Mouse (Mus musculus) hindbrain, embryonic 10.5 days (tissue): ENCODE measurements around the gene Gm10447. TPM values are rescaled to one million over a fixed set of nuclear protein-coding genes. Genes with fewer than 3 reads are reported as not detected.

ENCODE experiments used
- DNase-seq: peaks from one replicate; pipeline ENCODE4 v3.0.0-alpha.2; 2017; ENCODE audit warnings: low spot score
- H3K27ac ChIP-seq: fragments of 300-500 bp; sonication (generic); 2 replicates; pipeline ENCODE4 v1.5.1; 2016; ENCODE audit warnings: mild to moderate bottlenecking, moderate library complexity
- H3K27me3 ChIP-seq: fragments of 300-500 bp; sonication (generic); 2 replicates; pipeline ENCODE4 v1.6.1; 2016; ENCODE audit warnings: mild to moderate bottlenecking; ENCODE audit not compliant: poor library complexity, insufficient read depth, severe bottlenecking
- H3K36me3 ChIP-seq: fragments of 300-500 bp; sonication (generic); 2 replicates; pipeline ENCODE4 v1.6.1; 2016; ENCODE audit warnings: mild to moderate bottlenecking, moderate library complexity
- H3K4me1 ChIP-seq: fragments of 300-500 bp; sonication (generic); replicated peaks from 2 replicates; pipeline ENCODE4 v1.6.1; 2016; ENCODE audit warnings: mild to moderate bottlenecking
- H3K4me3 ChIP-seq: fragments of 300-500 bp; sonication (generic); 2 replicates; pipeline ENCODE4 v1.5.1; 2016; ENCODE audit warnings: mild to moderate bottlenecking, moderate library complexity
- H3K9me3 ChIP-seq: fragments of 300-500 bp; sonication (generic); 2 replicates; pipeline ENCODE4 v1.6.1; 2016; ENCODE audit warnings: mild to moderate bottlenecking, moderate library complexity
- WGBS: fragments of 180-500 bp; shearing (Covaris S2); methylation state at CpG from one replicate; pipeline ENCODE4 v1.1.7; 2016; 5-methylcytosine and 5-hydroxymethylcytosine counted together
- polyA plus RNA-seq: library from polyadenylated mRNA; unstranded; fragments of >200 nt; fragmentation: Nextera tagmentation; extraction: Ambion mirVana; gene quantifications from 2 replicates; pipeline ENCODE4 v1.2.1, GENCODE M21; 2016

The Gm10447 gene
- not detected in 2 replicates for polyA plus RNA-seq

GRCm38 (mm10) chr11:53456474-53457371 lies at the start of gene Gm10447, which contains the start of gene Shroom1:
Gene Gm10447, minus strand, starts transcription at chr11:53457110.
Gene Shroom1, plus strand, starts transcription at chr11:53457205.
- Histone ChIP-seq H3K27ac (peak within 1 kb of the TSS; percentile 79), H3K9me3 (no peaks in the 10 kb centered on the region)
- 4% methylated on average over 42 of the region's 42 CpGs for WGBS

GRCm38 (mm10) chr11:53505026-53505663 lies 48.2 kb upstream of the Gm10447 start:
- H3K27me3 ChIP-seq, result peaks cover 97% of the 10 kb centered on the region
- no peaks in the 10 kb centered on the region for H3K9me3 ChIP-seq
- H3K4me1 ChIP-seq, result peaks cover 29% of the 10 kb centered on the region
- H3K27ac ChIP-seq, result peak overlapping the region; percentile 29; the same call in 1 of the 2 replicates
- H3K36me3 ChIP-seq, result no peaks in the 10 kb centered on the region
- no peak overlapping the region for H3K4me3 ChIP-seq
- no peak for DNase-seq
- WGBS, result 53% methylated on average over 5 of the region's 5 CpGs

More at GRCm38 (mm10) chr11:53456474-53457371, at the start of gene Gm10447, which contains the start of gene Shroom1:
- Histone ChIP-seq H3K36me3 (no peaks in the 10 kb centered on the region), H3K4me3 (peak within 1 kb of the TSS; percentile 62), H3K4me1 (peaks cover 14% of the 10 kb centered on the region), H3K27me3 (peaks cover 72% of the 10 kb centered on the region)
- peak; percentile 64 for DNase-seq

- DNase-seq, result no peak
- H3K27me3 ChIP-seq, result peaks cover 97% of the 10 kb centered on the region
- no peak overlapping the region for H3K27ac ChIP-seq
- no peaks in the 10 kb centered on the region for H3K36me3 ChIP-seq
- H3K9me3 ChIP-seq, result no peaks in the 10 kb centered on the region
- peaks cover 29% of the 10 kb centered on the region for H3K4me1 ChIP-seq
- WGBS, result 88% methylated on average over 8 of the region's 8 CpGs
- no peak overlapping the region for H3K4me3 ChIP-seq
Observed at GRCm38 (mm10) chr11:53504376-53504775, 47.5 kb upstream of the Gm10447 start.

GRCm38 (mm10) chr11:53503738-53504137 lies 46.8 kb upstream of the Gm10447 start:
- Histone ChIP-seq H3K4me3 (no peak overlapping the region), H3K9me3 (no peaks in the 10 kb centered on the region), H3K27me3 (peaks cover 97% of the 10 kb centered on the region), H3K4me1 (peaks cover 29% of the 10 kb centered on the region), H3K27ac (no peak overlapping the region), H3K36me3 (no peaks in the 10 kb centered on the region)
- no peak for DNase-seq
- WGBS, result 86% methylated on average over 5 of the region's 5 CpGs

GRCm38 (mm10) chr11:53502039-53502765 lies 45.3 kb upstream of the Gm10447 start:
- no peak overlapping the region for H3K4me3 ChIP-seq
- H3K4me1 ChIP-seq, result peaks cover 20% of the 10 kb centered on the region
- 85% methylated on average over 8 of the region's 8 CpGs for WGBS
- no peaks in the 10 kb centered on the region for H3K36me3 ChIP-seq
- H3K9me3 ChIP-seq, result no peaks in the 10 kb centered on the region
- peaks cover 98% of the 10 kb centered on the region for H3K27me3 ChIP-seq
- DNase-seq, result no peak
- no peak overlapping the region for H3K27ac ChIP-seq

GRCm38 (mm10) chr11:53500569-53500968 lies 43.7 kb upstream of the Gm10447 start:
- no peak for DNase-seq
- H3K27me3 ChIP-seq, result peaks cover 98% of the 10 kb centered on the region

GRCm38 (mm10) chr11:53496946-53497345 lies 40.0 kb upstream of the Gm10447 start:
- WGBS, result 82% methylated on average over 6 of the region's 6 CpGs
- H3K4me3 ChIP-seq, result no peak overlapping the region
- H3K27ac ChIP-seq, result no peak overlapping the region
- H3K9me3 ChIP-seq, result no peaks in the 10 kb centered on the region
- H3K4me1 ChIP-seq, result peaks cover 60% of the 10 kb centered on the region
- H3K36me3 ChIP-seq, result no peaks in the 10 kb centered on the region
- peaks cover 78% of the 10 kb centered on the region for H3K27me3 ChIP-seq
- DNase-seq, result no peak

More at GRCm38 (mm10) chr11:53500569-53500968, 43.7 kb upstream of the Gm10447 start:
- Histone ChIP-seq H3K9me3 (no peaks in the 10 kb centered on the region), H3K27ac (no peak overlapping the region), H3K4me1 (peaks cover 35% of the 10 kb centered on the region), H3K36me3 (no peaks in the 10 kb centered on the region), H3K4me3 (0 out of 2 replicates have a peak overlapping the region, but pooled peaks have one; percentile 16)
- 8% methylated on average over 11 of the region's 11 CpGs for WGBS

- no peaks in the 10 kb centered on the region for H3K36me3 ChIP-seq
- DNase-seq, result no peak
- 22% methylated on average over 6 of the region's 6 CpGs for WGBS
- H3K27ac ChIP-seq, result peak overlapping the region; percentile 35; the same call in 1 of the 2 replicates
- no peak overlapping the region for H3K4me3 ChIP-seq
- H3K4me1 ChIP-seq, result peaks cover 67% of the 10 kb centered on the region
- no peaks in the 10 kb centered on the region for H3K9me3 ChIP-seq
- peaks cover 74% of the 10 kb centered on the region for H3K27me3 ChIP-seq
Observed at GRCm38 (mm10) chr11:53495417-53495816, 38.5 kb upstream of the Gm10447 start.

- no peak overlapping the region for H3K27ac ChIP-seq
- no peaks in the 10 kb centered on the region for H3K9me3 ChIP-seq
- H3K4me3 ChIP-seq, result no peak overlapping the region
- WGBS, result 17% methylated on average over 3 of the region's 3 CpGs
- peaks cover 72% of the 10 kb centered on the region for H3K27me3 ChIP-seq
- peaks cover 76% of the 10 kb centered on the region for H3K4me1 ChIP-seq
- peak; percentile 66 for DNase-seq
- H3K36me3 ChIP-seq, result no peaks in the 10 kb centered on the region
Observed at GRCm38 (mm10) chr11:53493243-53493955, 36.5 kb upstream of the Gm10447 start.

GRCm38 (mm10) chr11:53491954-53492401 lies 35.1 kb upstream of the Gm10447 start:
- Histone ChIP-seq H3K27ac (peak overlapping the region; percentile 70), H3K27me3 (peaks cover 72% of the 10 kb centered on the region)
- WGBS, result 7% methylated on average over 8 of the region's 8 CpGs

GRCm38 (mm10) chr11:53489421-53489820 lies 32.5 kb upstream of the Gm10447 start:
- Histone ChIP-seq H3K27me3 (peaks cover 73% of the 10 kb centered on the region), H3K9me3 (no peaks in the 10 kb centered on the region), H3K27ac (no peak overlapping the region), H3K36me3 (no peaks in the 10 kb centered on the region), H3K4me1 (peaks cover 62% of the 10 kb centered on the region), H3K4me3 (no peak overlapping the region)
- WGBS, result 64% methylated on average over 9 of the region's 9 CpGs
- no peak for DNase-seq

More at GRCm38 (mm10) chr11:53491954-53492401, 35.1 kb upstream of the Gm10447 start:
- peak; percentile 71 for DNase-seq
- H3K9me3 ChIP-seq, result no peaks in the 10 kb centered on the region
- no peaks in the 10 kb centered on the region for H3K36me3 ChIP-seq
- H3K4me3 ChIP-seq, result peak overlapping the region; percentile 11; the same call in 1 of the 2 replicates
- H3K4me1 ChIP-seq, result peaks cover 81% of the 10 kb centered on the region

GRCm38 (mm10) chr11:53489007-53489406 lies 32.1 kb upstream of the Gm10447 start:
- peaks cover 60% of the 10 kb centered on the region for H3K4me1 ChIP-seq
- H3K36me3 ChIP-seq, result no peaks in the 10 kb centered on the region
- no peak overlapping the region for H3K27ac ChIP-seq
- no peak for DNase-seq
- peaks cover 77% of the 10 kb centered on the region for H3K27me3 ChIP-seq
- WGBS, result 93% methylated on average over 5 of the region's 5 CpGs
- H3K9me3 ChIP-seq, result no peaks in the 10 kb centered on the region
- H3K4me3 ChIP-seq, result no peak overlapping the region
